Mouse (Mus musculus) lung, postnatal 10 days (tissue): ENCODE data around the gene Shisal1.

Experiments
- DNase-seq: peaks from one replicate; pipeline ENCODE4 v3.0.0; 2021

Gene Shisal1

DNA sequence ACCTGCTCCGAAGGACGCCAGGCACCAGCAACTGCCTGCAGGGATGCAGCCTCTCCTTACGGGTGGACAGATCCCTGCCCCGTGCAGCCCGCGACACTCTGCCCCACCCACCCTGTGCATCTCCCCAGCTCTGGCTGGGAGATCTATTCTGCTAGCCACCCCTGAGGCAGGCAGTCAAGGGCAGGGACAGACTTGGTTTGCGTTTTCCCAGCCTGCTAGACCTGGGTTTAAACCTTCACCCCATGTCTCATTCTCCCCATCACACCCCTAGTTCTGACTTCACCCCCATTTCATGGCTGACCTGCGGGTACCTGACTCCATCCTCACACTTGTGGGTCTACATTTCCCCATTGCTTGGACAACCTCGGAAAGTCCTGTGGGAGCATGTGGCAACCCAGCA lies at the start of gene Shisal1:
Shisal1 (minus strand) TSS at position 101 of the 400 bp plus-strand sequence.
- DNase-seq, result no peak

DNA sequence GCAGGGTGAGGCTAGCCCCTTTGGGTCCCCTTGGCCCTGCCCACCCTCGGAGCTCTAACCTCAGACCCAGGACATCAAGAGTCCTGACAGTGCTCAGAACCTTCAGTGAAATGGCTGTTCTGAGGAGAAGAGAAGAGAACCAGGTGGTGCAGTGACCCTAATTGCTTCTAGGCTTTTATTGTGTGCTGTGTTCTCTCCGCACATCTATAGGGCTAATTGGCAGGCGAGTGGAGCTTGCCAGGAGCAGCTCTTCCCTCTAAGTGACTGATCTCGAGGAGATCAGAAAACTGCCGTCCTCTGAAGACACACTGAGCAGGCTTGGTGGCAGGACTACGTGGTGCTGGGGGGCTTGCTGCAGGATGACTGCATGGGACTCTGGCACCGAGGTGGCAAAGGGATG lies 43.6 kb upstream of the Shisal1 start:
- no peak for DNase-seq

DNA sequence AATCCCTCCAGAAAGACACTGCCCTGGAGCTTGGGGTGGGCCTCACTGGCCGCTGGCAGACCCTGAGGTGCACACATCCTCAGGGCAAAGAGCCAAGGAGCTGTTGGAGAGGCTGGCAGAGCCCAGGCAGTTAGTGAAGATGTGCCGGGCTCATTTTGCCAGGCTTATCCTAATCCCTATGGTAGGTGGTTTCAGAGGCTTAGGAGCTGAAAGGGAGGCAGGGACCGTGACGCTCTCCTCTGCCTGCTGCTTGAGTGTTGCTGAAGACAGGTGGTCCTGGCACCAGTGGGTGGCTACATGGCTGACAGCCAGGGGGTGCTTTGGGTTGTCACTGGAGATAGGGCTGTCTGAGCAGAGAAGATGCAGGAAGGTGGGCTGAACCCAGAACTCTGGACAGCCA lies 37.4 kb upstream of the Shisal1 start:
- DNase-seq, result no peak

- no peak for DNase-seq
Measured at GRCm38 (mm10) chr15:84483622-84484021, 36.7 kb upstream of the Shisal1 start.

GRCm38 (mm10) chr15:84481259-84481877 lies 34.5 kb upstream of the Shisal1 start:
- no peak for DNase-seq

DNA sequence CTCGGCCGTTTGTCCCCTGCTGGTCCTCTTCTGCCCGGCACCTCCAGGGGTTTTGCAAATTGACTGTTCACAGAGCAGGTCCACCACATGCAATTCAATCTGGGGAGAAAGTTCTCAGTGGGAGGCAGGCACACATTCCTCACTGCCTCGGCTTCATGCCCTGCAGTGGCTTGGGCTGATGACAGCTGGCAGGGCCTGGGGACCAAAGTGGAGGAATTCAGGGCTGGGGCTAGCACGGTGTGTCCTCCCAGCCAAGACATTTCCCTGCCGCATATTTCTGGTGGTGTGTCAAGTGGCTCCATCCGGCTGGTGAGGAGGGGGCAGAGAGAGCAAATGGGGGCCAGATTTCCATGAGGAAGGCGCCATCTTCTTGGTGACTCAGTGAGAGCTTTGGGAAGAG lies 22.5 kb upstream of the Shisal1 start:
- peak; percentile 49 for DNase-seq

DNA sequence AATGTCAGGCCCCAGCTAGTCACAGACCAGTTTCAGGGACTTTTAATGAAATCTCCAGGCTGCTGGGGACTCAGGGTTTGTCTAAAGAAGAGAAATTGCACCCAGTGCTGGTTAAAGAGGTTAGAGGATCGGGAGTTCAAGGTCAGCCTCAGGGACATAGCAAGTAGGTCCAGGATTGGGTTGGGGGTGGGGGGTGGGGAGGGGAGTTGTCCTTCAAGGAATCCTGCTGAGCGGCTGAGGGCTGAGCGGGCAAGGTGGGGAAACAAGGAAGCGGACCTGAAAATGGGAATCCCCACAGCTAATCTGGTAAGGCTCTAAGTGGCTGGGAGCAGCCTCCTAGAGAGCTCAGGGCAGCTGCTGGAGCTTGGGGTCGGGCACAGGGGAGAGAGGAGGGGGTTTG lies 20.9 kb upstream of the Shisal1 start:
- DNase-seq, result no peak

GRCm38 (mm10) chr15:84466458-84467267 lies 19.8 kb upstream of the Shisal1 start:
- peak; percentile 46 for DNase-seq

GRCm38 (mm10) chr15:84461429-84461828 lies 14.5 kb upstream of the Shisal1 start:
- no peak for DNase-seq

DNA sequence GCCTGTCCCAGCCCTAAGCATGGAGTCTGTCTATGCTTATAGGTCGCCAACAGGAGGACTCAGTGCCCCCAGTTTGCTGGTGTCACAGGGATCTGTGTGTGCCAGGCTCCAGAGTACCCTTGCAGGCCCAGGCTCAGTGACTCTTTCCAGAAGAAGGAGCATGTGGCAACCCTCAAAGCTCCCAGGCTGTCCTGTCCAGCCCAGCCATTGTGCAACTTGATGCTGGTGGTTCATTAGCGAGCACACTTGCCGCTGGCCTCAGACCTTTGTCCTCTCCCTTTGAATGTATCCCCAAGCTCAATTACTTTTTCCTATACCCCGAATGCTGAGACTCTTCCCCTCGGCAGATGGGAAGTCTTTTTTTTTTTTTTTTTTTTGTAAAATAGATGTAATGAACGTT lies 12.1 kb upstream of the Shisal1 start:
- DNase-seq, result no peak

GRCm38 (mm10) chr15:84455286-84455685 lies 8.4 kb upstream of the Shisal1 start:
- no peak for DNase-seq

- no peak for DNase-seq
Measured at GRCm38 (mm10) chr15:84453091-84453490, 6.2 kb upstream of the Shisal1 start.

- peak; percentile 36 for DNase-seq
Measured at GRCm38 (mm10) chr15:84450441-84451183, 3.7 kb upstream of the Shisal1 start.

- no peak for DNase-seq
Measured at GRCm38 (mm10) chr15:84445812-84446716, 833 bp downstream of the Shisal1 start.

- peak; percentile 41 for DNase-seq
Measured at GRCm38 (mm10) chr15:84444181-84444580, 2.7 kb downstream of the Shisal1 start.

GRCm38 (mm10) chr15:84443631-84444030 lies 3.3 kb downstream of the Shisal1 start:
- DNase-seq, result no peak

- DNase-seq, result no peak
Measured at GRCm38 (mm10) chr15:84441682-84442315, 5.1 kb downstream of the Shisal1 start.

DNA sequence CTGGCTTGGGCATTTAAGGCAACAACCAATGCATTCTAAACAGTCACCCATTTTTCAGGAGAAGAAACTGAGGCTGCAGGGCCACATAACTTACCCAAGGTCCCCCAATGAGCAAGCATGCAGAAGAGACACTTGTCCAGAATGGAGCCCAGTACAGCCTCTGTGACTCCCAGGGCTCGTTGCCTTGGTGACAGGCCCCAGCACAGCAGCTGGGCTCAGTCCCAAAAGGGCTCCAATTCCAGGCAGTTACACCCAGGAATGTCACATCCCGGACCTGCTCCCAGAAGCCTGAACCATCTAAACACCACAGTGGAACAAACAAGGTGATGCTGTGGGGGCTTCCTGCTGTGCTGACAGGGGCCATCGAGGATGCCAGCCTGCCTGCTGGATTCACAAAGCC lies 6.1 kb downstream of the Shisal1 start:
- DNase-seq, result peak; percentile 52

GRCm38 (mm10) chr15:84433586-84434185 lies 13.2 kb downstream of the Shisal1 start:
- no peak for DNase-seq

GRCm38 (mm10) chr15:84430482-84430881 lies 16.4 kb downstream of the Shisal1 start:
- DNase-seq, result no peak

DNA sequence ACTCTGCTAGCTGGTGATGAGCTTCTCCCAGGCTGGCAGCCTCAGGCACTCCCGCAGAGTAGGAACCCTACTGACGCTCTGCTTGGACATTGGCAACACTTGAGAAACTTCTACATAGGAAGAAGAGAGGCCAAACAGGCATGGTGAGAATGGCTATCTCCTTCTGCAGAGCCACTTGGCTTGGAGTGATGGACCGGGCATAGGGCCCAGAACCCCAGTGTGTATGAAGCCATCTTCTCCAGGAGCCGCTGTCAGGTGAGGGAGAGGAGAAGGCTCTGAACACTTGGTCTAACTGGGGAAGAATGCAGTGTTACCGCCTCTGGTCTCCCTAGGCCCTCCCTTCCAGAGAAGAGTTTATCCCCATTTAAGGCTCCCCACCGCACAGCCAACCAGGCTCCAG lies 19.3 kb downstream of the Shisal1 start:
- DNase-seq, result no peak

GRCm38 (mm10) chr15:84425733-84426132 lies 21.2 kb downstream of the Shisal1 start:
- DNase-seq, result no peak
